Mouse (Mus musculus): ENCODE results near the gene Hmga2.

Gene Hmga2

GRCm38 (mm10) chr10:120424015-120424414, 52.3 kb downstream of the Hmga2 start:
- no peak for DNase-seq (ENCODE audit: low spot score in 2 of 2)

GRCm38 (mm10) chr10:120423256-120423655, 53.0 kb downstream of the Hmga2 start:
- DNase-seq (ENCODE audit: low spot score in 2 of 2) = no peak

GRCm38 (mm10) chr10:120422820-120423219, 53.4 kb downstream of the Hmga2 start:
- DNase-seq (ENCODE audit: low spot score in 2 of 2) = no peak

GRCm38 (mm10) chr10:120422050-120422449, 54.2 kb downstream of the Hmga2 start:
- DNase-seq (ENCODE audit: low spot score in 2 of 2) = peak; percentile 8 to 55

- no peak for DNase-seq (ENCODE audit: low spot score in 2 of 2)
Observed at GRCm38 (mm10) chr10:120420971-120421629, 55.2 kb downstream of the Hmga2 start.

- no peak for DNase-seq (ENCODE audit: low spot score in 2 of 2)
Observed at GRCm38 (mm10) chr10:120418738-120419523, 57.3 kb downstream of the Hmga2 start.

- DNase-seq (ENCODE audit: low spot score in 2 of 2) = no peak
Observed at GRCm38 (mm10) chr10:120418211-120418610, 58.1 kb downstream of the Hmga2 start.

GRCm38 (mm10) chr10:120417488-120418118, 58.7 kb downstream of the Hmga2 start:
- no peak for DNase-seq (ENCODE audit: low spot score in 2 of 2)

- DNase-seq (ENCODE audit: low spot score in 2 of 2) = no peak
Observed at GRCm38 (mm10) chr10:120417116-120417487, 59.2 kb downstream of the Hmga2 start.

GRCm38 (mm10) chr10:120416628-120417027, 59.6 kb downstream of the Hmga2 start:
- DNase-seq (ENCODE audit: low spot score in 2 of 2) = no peak

GRCm38 (mm10) chr10:120412215-120412614, 64.1 kb downstream of the Hmga2 start:
- DNase-seq (ENCODE audit: low spot score in 2 of 2) = no peak

GRCm38 (mm10) chr10:120410958-120411357, 65.3 kb downstream of the Hmga2 start:
- DNase-seq (ENCODE audit: low spot score in 2 of 2) = no peak

- no peak for DNase-seq (ENCODE audit: low spot score in 2 of 2)
Observed at GRCm38 (mm10) chr10:120409131-120409530, 67.1 kb downstream of the Hmga2 start.

- no peak for DNase-seq (ENCODE audit: low spot score in 2 of 2)
Observed at GRCm38 (mm10) chr10:120407230-120407629, 69.0 kb downstream of the Hmga2 start.

GRCm38 (mm10) chr10:120406038-120406437, 70.2 kb downstream of the Hmga2 start:
- no peak for DNase-seq (ENCODE audit: low spot score in 2 of 2)

GRCm38 (mm10) chr10:120405322-120405721, 70.9 kb downstream of the Hmga2 start:
- no peak for DNase-seq (ENCODE audit: low spot score in 2 of 2)

GRCm38 (mm10) chr10:120402966-120403365, 73.3 kb downstream of the Hmga2 start:
- DNase-seq (ENCODE audit: low spot score in 2 of 2) = no peak

GRCm38 (mm10) chr10:120401787-120402186, 74.5 kb downstream of the Hmga2 start:
- no peak for DNase-seq (ENCODE audit: low spot score in 2 of 2)

GRCm38 (mm10) chr10:120399846-120400510, 76.3 kb downstream of the Hmga2 start:
- no peak for DNase-seq (ENCODE audit: low spot score in 2 of 2)

GRCm38 (mm10) chr10:120398745-120399144, 77.5 kb downstream of the Hmga2 start:
- DNase-seq (ENCODE audit: low spot score in 2 of 2) = no peak

GRCm38 (mm10) chr10:120397211-120397631, 79.0 kb downstream of the Hmga2 start:
- no peak for DNase-seq (ENCODE audit: low spot score in 2 of 2)

GRCm38 (mm10) chr10:120395550-120395949, 80.7 kb downstream of the Hmga2 start:
- DNase-seq (ENCODE audit: low spot score in 2 of 2) = no peak
